Mouse (Mus musculus) forebrain, embryonic 14.5 days (tissue): Measurements from ENCODE around the gene Pitpnc1. TPM values are rescaled to one million over a fixed set of nuclear protein-coding genes. Genes with fewer than 3 reads are reported as not detected.

ENCODE experiments used
- ATAC-seq: fragments of 200-750 bp; cut with Nextera tagmentation; 2 replicates; pipeline ENCODE4 v1.8.0; 2017; ENCODE audit warnings: mild to moderate bottlenecking, moderate library complexity
- DNase-seq: peaks from one replicate; pipeline ENCODE4 v3.0.0-alpha.2; 2015; ENCODE audit warnings: low spot score
- H3K27ac ChIP-seq: fragments of 300-500 bp; sonication (generic); 2 replicates; pipeline ENCODE4 v1.5.1; 2014; ENCODE audit warnings: low read depth, mild to moderate bottlenecking, control low read depth, low read length, moderate library complexity
- H3K27me3 ChIP-seq: fragments of 300-500 bp; sonication (generic); replicated peaks from 2 replicates; pipeline ENCODE4 v1.6.1; 2014; ENCODE audit warnings: low read length, control low read depth, mixed read lengths; ENCODE audit not compliant: control insufficient read depth, insufficient read depth
- H3K36me3 ChIP-seq: fragments of 300-500 bp; sonication (generic); 2 replicates; pipeline ENCODE4 v1.6.1; 2014; ENCODE audit warnings: low read length, control low read depth; ENCODE audit not compliant: control insufficient read depth, insufficient read depth
- H3K4me1 ChIP-seq: fragments of 300-500 bp; sonication (generic); 2 replicates; pipeline ENCODE4 v1.6.1; 2014; ENCODE audit warnings: antibody characterized with exemption, low read length, control low read depth; ENCODE audit not compliant: control insufficient read depth, insufficient read depth
- H3K4me2 ChIP-seq: fragments of 300-500 bp; sonication (generic); 2 replicates; pipeline ENCODE4 v1.6.1; 2014; ENCODE audit warnings: mild to moderate bottlenecking, control low read depth, low read length
- H3K4me3 ChIP-seq: fragments of 300-500 bp; sonication (generic); 2 replicates; pipeline ENCODE4 v1.5.1; 2014; ENCODE audit warnings: low read depth, low read length, control low read depth
- H3K9ac ChIP-seq: fragments of 300-500 bp; sonication (generic); 2 replicates; pipeline ENCODE4 v1.6.1; 2014; ENCODE audit warnings: mild to moderate bottlenecking, low read length, control low read depth, moderate library complexity
- H3K9me3 ChIP-seq: fragments of 300-500 bp; sonication (generic); replicated peaks from 2 replicates; pipeline ENCODE4 v1.6.1; 2016; ENCODE audit warnings: low read length, control low read depth, mixed read lengths; ENCODE audit not compliant: control insufficient read depth
- WGBS: fragments of 180-500 bp; shearing (Covaris S2); extraction: QIAGEN DNeasy Blood & Tissue Kit; methylation state at CpG from one replicate; pipeline ENCODE4 v1.1.7; 2014; 5-methylcytosine and 5-hydroxymethylcytosine counted together
- polyA plus RNA-seq: library from polyadenylated mRNA; unstranded; fragments of >200 nt; fragmentation: Nextera tagmentation; extraction: Ambion mirVana; gene quantifications from 2 replicates; pipeline ENCODE4 v1.2.1, GENCODE M21; 2014

Gene Pitpnc1
- polyA plus RNA-seq, 1 experiment from 2014 or later = 31.4 TPM

DNA sequence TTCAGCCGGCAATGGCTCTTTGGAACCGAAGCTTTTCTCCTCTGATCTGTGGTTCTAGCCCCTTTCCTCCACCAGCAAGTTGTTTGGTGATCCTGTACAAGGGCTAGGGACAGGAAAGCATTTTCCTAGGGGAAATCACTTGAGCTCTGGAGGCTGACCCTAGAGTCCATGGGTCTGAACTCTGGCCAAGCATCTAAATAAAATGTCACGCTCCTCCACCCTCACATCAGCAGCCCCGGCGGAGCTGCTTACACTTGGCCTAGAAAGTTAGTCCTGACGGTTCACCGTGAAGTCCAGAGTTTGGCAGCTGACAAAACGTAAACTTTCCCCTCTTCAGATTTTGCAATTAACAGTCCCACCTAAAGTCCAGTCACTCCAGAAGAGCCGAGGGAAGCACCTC, 90.5 kb downstream of the Pitpnc1 start:
- ATAC-seq (no peak), DNase-seq (no peak)
- WGBS = 89% methylated on average over 9 of the region's 9 CpGs
- Histone ChIP-seq H3K36me3 (no peaks in the 10 kb centered on the region), H3K9me3 (no peaks in the 10 kb centered on the region), H3K27ac (no peak overlapping the region), H3K4me1 (no peaks in the 10 kb centered on the region), H3K27me3 (no peaks in the 10 kb centered on the region), H3K9ac (no peak overlapping the region), H3K4me2 (no peak overlapping the region), H3K4me3 (no peak overlapping the region)

DNA sequence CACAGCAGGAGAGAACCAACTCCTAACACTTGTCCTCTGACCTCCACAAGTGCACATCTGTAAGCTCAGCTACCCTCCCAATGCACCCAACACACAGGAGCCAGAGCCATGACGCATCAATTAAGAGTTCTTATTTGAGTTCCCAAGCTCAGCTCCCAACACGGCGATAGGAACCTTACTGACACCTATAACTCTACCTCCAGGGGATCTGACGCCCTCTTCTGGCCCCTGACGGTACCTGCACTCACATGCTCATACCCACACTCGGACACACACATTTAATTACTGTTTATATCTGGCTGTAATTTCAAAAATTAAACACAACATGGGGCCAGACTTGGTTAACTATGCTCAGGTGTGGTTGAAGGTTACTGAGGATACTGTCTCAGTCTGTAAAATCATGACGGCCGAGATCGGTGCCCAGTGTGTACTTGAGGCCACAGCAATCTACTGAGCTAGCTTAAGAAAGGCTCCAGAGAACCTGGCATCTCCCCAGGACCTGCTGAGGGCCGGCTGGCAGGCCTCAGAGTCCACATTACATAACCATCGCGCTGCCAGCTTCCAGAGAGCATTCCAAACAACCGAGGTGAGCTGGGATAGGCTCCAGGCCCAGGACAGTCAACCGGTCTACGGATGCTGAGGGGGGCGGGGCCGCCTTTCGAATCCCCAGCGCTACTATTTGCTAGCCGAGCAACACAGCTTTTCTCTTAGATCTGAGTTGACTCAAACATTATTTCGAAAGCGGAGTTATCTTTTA, 91.2 kb downstream of the Pitpnc1 start:
- Histone ChIP-seq H3K27ac (no peak overlapping the region), H3K4me1 (no peaks in the 10 kb centered on the region), H3K9me3 (no peaks in the 10 kb centered on the region), H3K4me2 (no peak overlapping the region), H3K4me3 (no peak overlapping the region), H3K9ac (no peak overlapping the region), H3K27me3 (no peaks in the 10 kb centered on the region), H3K36me3 (no peaks in the 10 kb centered on the region)
- 88% methylated on average over 22 of the region's 22 CpGs for whole genome bisulfite sequencing
- ATAC-seq = no peak
- peak; percentile 45 for DNase-seq

GRCm38 (mm10) chr11:107377326-107377725, 93.2 kb downstream of the Pitpnc1 start:
- Histone ChIP-seq H3K36me3 (no peaks in the 10 kb centered on the region), H3K9me3 (no peaks in the 10 kb centered on the region), H3K4me1 (peaks cover 3% of the 10 kb centered on the region; the same call in 1 of the 2 replicates), H3K4me2 (no peak overlapping the region), H3K4me3 (no peak overlapping the region), H3K27me3 (no peaks in the 10 kb centered on the region), H3K27ac (no peak overlapping the region), H3K9ac (no peak overlapping the region)
- no peak for DNase-seq
- no peak for ATAC-seq
- WGBS = over 99% methylated on average over 6 of the region's 6 CpGs

- no peaks in the 10 kb centered on the region for H3K9me3 ChIP-seq
- 72% methylated on average over 12 of the region's 12 CpGs for WGBS
- H3K4me2 ChIP-seq = no peak overlapping the region
- no peak overlapping the region for H3K9ac ChIP-seq
- ATAC-seq (no peak), DNase-seq (no peak)
- H3K27ac ChIP-seq = no peak overlapping the region
- H3K36me3 ChIP-seq = no peaks in the 10 kb centered on the region
- H3K4me1 ChIP-seq = peaks cover 3% of the 10 kb centered on the region; the same call in 1 of the 2 replicates
- H3K27me3 ChIP-seq = no peaks in the 10 kb centered on the region
- H3K4me3 ChIP-seq = no peak overlapping the region
Measured at GRCm38 (mm10) chr11:107376272-107376671, 94.2 kb downstream of the Pitpnc1 start.

GRCm38 (mm10) chr11:107375816-107376215, 94.7 kb downstream of the Pitpnc1 start:
- 89% methylated on average over 11 of the region's 11 CpGs for WGBS
- no peak for ATAC-seq
- Histone ChIP-seq H3K27me3 (no peaks in the 10 kb centered on the region), H3K9me3 (no peaks in the 10 kb centered on the region), H3K27ac (no peak overlapping the region), H3K4me2 (no peak overlapping the region), H3K4me3 (no peak overlapping the region), H3K9ac (no peak overlapping the region), H3K36me3 (no peaks in the 10 kb centered on the region), H3K4me1 (peaks cover 3% of the 10 kb centered on the region; the same call in 1 of the 2 replicates)
- no peak for DNase-seq

GRCm38 (mm10) chr11:107373569-107373968, 96.9 kb downstream of the Pitpnc1 start:
- Histone ChIP-seq H3K4me3 (no peak overlapping the region), H3K4me2 (no peak overlapping the region), H3K4me1 (peaks cover 3% of the 10 kb centered on the region; the same call in 1 of the 2 replicates), H3K36me3 (no peaks in the 10 kb centered on the region), H3K27me3 (no peaks in the 10 kb centered on the region), H3K9ac (no peak overlapping the region), H3K27ac (no peak overlapping the region), H3K9me3 (no peaks in the 10 kb centered on the region)
- 95% methylated on average over 6 of the region's 6 CpGs for WGBS
- DNase-seq = no peak
- ATAC-seq = no peak

GRCm38 (mm10) chr11:107373154-107373553, 97.3 kb downstream of the Pitpnc1 start:
- WGBS = 96% methylated on average over 4 of the region's 4 CpGs
- Histone ChIP-seq H3K4me3 (no peak overlapping the region), H3K27me3 (no peaks in the 10 kb centered on the region), H3K27ac (peak overlapping the region; percentile 22; the same call in 1 of the 2 replicates), H3K4me2 (no peak overlapping the region), H3K36me3 (no peaks in the 10 kb centered on the region), H3K4me1 (peaks cover 3% of the 10 kb centered on the region; the same call in 1 of the 2 replicates), H3K9ac (no peak overlapping the region), H3K9me3 (no peaks in the 10 kb centered on the region)
- ATAC-seq (no peak), DNase-seq (no peak)

DNA sequence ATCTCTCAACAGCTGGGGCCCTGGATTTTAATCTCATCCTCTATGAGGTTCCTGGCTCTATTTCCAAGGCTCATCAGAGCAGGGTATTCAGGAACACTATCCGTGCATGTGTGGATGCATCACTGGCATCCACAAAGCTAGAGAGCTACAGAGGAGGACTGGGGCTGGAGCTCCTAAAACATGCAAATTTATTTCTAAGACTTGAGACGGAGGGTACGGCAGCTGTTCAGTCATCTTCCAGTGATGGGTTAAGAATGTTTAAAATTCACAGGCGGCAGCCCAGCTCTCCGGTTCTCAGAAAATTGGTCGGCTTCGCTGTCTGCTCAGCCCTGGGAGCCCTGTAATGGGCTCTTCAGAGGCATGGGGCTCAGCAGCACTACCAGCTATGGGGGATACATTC, 97.8 kb downstream of the Pitpnc1 start:
- Histone ChIP-seq H3K9me3 (no peaks in the 10 kb centered on the region), H3K4me3 (no peak overlapping the region), H3K27me3 (no peaks in the 10 kb centered on the region), H3K4me2 (no peak overlapping the region), H3K36me3 (no peaks in the 10 kb centered on the region), H3K9ac (no peak overlapping the region), H3K4me1 (peaks cover 3% of the 10 kb centered on the region; the same call in 1 of the 2 replicates), H3K27ac (peak overlapping the region; percentile 22; the same call in 1 of the 2 replicates)
- ATAC-seq (peak; percentile 72), DNase-seq (peak; percentile 65)
- 42% methylated on average over 7 of the region's 7 CpGs for WGBS

DNA sequence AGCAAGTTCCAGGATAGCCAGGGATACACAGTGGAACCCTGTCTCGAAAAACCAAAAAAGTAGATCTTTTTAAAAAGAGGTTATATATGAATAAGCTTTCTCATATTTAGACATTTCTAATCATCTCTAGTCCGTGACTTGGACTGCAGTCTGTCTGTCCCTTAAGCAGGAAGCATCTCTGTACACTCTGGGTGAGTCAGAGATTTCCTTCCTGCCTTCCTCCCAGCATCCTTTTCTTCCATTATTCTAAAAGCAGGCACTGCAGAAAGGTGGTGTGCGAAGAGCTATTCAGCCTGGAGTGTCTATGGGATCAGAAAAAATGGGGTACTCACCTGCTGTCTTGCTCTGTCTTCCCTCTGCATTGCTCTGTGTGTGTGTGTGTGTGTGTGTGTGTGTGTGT, 100.0 kb downstream of the Pitpnc1 start:
- ATAC-seq = no peak
- H3K9me3 ChIP-seq = no peaks in the 10 kb centered on the region
- H3K27me3 ChIP-seq = no peaks in the 10 kb centered on the region
- no peak for DNase-seq
- WGBS = 98% methylated on average over 3 of the region's 3 CpGs
- peaks cover 3% of the 10 kb centered on the region; the same call in 1 of the 2 replicates for H3K4me1 ChIP-seq
- no peak overlapping the region for H3K27ac ChIP-seq
- no peak overlapping the region for H3K4me2 ChIP-seq
- no peaks in the 10 kb centered on the region for H3K36me3 ChIP-seq
- H3K4me3 ChIP-seq = no peak overlapping the region
- no peak overlapping the region for H3K9ac ChIP-seq
